Mouse (Mus musculus) stomach, postnatal 0 days (tissue): ENCODE data around the gene Cdc14a.

Experiments
- CTCF ChIP-seq: IDR thresholded peaks from 2 replicates; pipeline ENCODE4 v1.5.1; 2016; ENCODE audit warnings: antibody characterized with exemption, low read depth, mild to moderate bottlenecking, moderate library complexity
- EP300 ChIP-seq: optimal IDR thresholded peaks from 2 replicates; pipeline ENCODE3; 2016; ENCODE audit warnings: antibody characterized with exemption

GRCm38 (mm10) chr3:116319696-116320095, 104.1 kb downstream of the Cdc14a start:
- TF ChIP-seq CTCF (no peak), EP300 (no peak)
